Mouse (Mus musculus) spleen, postnatal 10 days (tissue): ENCODE data around the gene Rnf182.

Experiments
- DNase-seq, 2 experiments: peaks; one replicate each; pipeline ENCODE4 v3.0.0; 2021 to 2022; ENCODE audit warnings: low spot score in 2 of 2

The Rnf182 gene

DNA sequence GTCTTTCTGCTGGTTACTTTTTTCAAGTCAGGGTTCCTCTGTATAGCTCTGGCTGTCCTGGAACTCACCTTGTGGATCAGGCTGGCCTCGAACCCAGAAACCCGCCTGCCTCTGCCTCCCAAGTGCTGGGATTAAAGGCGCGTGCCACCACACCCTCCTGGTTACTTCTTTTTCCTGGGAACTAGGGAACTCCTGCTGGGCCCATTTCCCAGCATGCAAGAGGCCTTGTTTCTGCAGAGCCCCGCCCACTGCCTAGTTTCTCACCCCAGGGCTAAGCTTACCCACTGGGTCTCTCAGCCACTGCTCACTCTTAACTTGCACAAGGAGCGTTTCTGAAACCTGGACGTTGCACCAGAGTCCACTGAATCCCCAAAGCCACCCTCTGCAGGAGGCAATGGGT, 80.5 kb downstream of the Rnf182 start:
- DNase-seq = no peak

DNA sequence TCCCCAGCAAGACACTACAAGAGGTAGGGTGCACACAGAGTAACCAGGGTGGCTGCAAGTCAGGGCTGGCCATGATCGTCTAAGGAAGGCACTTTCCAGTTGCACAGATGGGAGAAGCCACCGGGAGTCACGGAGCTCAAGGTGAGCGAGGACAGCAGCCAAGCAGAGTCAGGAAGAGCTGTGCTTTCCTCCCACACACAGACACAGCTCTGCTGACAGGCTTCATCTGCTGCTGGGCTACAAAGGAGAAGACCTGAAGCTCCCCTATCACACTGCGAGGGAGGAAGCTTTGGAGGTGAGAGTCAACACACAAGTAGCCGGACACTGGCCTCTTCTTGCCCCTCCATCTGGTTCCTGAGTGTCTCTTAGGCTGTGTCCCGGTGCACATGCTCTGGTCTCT, 83.0 kb downstream of the Rnf182 start:
- no peak for DNase-seq

- no peak for DNase-seq
Observed at GRCm38 (mm10) chr13:43703471-43703870, 88.0 kb downstream of the Rnf182 start.

DNA sequence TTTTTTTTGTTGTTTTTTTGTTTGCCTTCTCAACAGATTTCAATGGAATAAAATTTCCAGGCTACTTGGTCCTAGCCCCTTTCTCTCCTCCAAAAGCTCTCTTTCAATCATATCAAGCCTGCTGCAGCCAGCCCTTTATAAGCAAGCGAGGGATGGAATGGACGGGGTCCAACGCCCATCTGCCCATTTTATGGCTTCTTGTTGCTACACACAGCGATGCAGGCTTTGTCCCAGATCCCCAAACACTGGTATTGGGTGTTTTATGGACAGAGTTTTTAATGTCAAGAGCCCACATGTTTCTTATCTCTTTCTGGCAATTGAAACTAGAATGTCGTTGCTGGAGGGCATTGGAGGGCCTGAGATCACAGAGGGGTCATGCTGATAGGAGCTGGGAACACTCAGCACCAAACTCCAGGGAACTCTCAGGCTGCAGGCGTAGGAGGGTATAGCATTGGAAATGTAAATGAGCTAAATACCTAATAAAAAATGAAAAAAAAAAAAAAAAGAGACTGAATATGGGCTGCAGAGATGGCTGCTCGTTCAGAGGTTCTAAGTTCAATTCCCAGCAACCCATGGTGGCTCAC, 89.1 kb downstream of the Rnf182 start:
- no peak for DNase-seq

- DNase-seq = no peak
Observed at GRCm38 (mm10) chr13:43706387-43706786, 90.9 kb downstream of the Rnf182 start.

- no peak for DNase-seq
Observed at GRCm38 (mm10) chr13:43709529-43709928, 94.0 kb downstream of the Rnf182 start.

- DNase-seq = no peak
Observed at GRCm38 (mm10) chr13:43711708-43712314, 96.3 kb downstream of the Rnf182 start.

DNA sequence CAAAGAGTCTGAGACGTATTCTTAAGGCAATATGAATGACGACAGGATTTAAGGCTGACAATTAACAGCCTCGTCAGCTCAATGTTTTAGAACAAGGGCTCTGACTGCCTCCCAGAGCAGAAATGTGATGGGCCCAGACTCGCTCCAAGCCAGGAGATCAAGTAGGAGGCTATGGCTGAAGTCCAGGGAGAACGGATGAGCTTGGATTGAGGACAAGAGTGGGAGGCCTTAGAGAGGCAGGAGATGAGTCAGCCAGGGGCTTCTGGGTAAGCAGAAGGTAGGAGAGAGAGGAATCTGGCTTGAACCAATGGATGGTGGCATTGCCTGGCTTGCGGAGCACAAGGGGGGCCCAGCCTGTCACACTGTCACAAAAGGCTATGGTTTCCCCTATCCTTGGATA, 99.2 kb downstream of the Rnf182 start:
- DNase-seq = no peak

DNA sequence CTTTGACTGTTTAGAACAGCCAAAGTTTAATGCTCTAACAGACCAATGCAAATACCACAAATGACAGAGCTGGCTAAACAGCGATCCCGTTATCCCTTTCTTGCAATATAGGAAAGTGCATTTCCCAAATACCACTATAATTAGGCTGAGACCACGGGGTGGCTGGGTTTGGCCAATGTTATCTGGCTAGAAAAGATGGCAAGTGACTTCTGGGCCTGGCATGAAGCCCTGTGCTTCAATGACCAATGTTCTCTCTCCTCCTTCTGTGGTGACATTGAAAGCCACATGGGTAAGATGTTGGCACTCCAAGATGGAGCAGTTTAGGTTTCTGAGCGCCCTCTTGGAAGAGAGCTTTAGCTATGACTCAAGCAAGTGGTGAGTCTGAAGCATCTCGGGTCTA, 100.0 kb downstream of the Rnf182 start:
- DNase-seq = no peak

DNA sequence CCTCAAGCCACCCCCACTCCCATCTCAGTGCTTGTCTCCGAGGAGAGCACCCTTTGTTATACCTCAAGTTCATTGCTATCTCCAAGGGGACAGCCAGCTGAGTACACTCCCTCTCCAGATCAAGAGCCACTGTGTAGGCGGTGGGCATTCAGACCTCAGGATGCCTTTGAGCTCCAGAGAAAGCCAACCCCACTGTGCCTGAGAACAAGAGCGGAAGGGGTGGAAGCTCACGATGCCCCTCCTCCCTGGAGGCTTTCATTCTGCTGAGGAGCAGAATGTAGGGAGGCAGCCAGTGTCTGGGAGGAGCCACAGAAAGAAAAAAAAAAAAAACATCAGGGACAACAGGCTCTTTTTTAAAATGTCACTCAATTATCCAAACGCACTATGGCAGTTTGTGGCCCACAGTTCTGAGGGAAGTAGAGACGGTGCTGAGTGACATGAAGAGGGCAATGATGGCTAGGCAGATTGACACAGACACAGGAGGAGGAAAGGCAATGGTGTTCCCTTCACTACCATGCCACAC, 101.1 kb downstream of the Rnf182 start:
- DNase-seq = no peak

GRCm38 (mm10) chr13:43718173-43718572, 102.7 kb downstream of the Rnf182 start:
- DNase-seq = no peak

- DNase-seq = no peak
Observed at GRCm38 (mm10) chr13:43720496-43720895, 105.0 kb downstream of the Rnf182 start.
